Mouse (Mus musculus) olfactory bulb, adult 2 months (tissue): Measurements from ENCODE around the gene Gpa33. TPM values are rescaled to one million over a fixed set of nuclear protein-coding genes. Genes with fewer than 3 reads are reported as not detected.

Source experiments
- H3K27ac ChIP-seq: fragments of 200-500 bp; 2 replicates; pipeline ENCODE4 v1.5.1; 2012; ENCODE audit warnings: low read depth, low read length; ENCODE audit not compliant: insufficient read depth
- H3K4me1 ChIP-seq: fragments of 200-500 bp; 2 replicates; pipeline ENCODE4 v1.6.1; 2012; ENCODE audit warnings: low read length; ENCODE audit not compliant: control insufficient read depth, insufficient read depth
- H3K4me3 ChIP-seq: fragments of 200-500 bp; 2 replicates; pipeline ENCODE4 v1.5.1; 2012; ENCODE audit warnings: mild to moderate bottlenecking, low read depth, low read length, moderate library complexity; ENCODE audit not compliant: insufficient read depth
- CTCF ChIP-seq: fragments of 200-500 bp; IDR thresholded peaks from 2 replicates; pipeline ENCODE4 v1.5.1; 2012; ENCODE audit warnings: low read depth, mild to moderate bottlenecking, low read length, moderate library complexity; ENCODE audit not compliant: insufficient read depth
- POLR2A ChIP-seq: fragments of 200-500 bp; IDR thresholded peaks from 2 replicates; pipeline ENCODE4 v1.6.1; 2012; ENCODE audit warnings: mild to moderate bottlenecking, low read depth, low read length, moderate library complexity; ENCODE audit not compliant: insufficient read depth
- WGBS: fragments of 180-500 bp; shearing (Covaris S2); methylation state at CpG from one replicate; pipeline ENCODE4 v1.1.7; 2018; 5-methylcytosine and 5-hydroxymethylcytosine counted together
- polyA plus RNA-seq: library from polyadenylated mRNA; stranded (reverse); fragments of >200 nt; gene quantifications from 2 replicates; pipeline ENCODE4 v1.2.4, GENCODE M21; 2012; ENCODE audit warnings: low replicate concordance; ENCODE audit not compliant: missing spikeins, insufficient read depth, insufficient read length

Gpa33 gene
- polyA plus RNA-seq, 1 experiment: not detected

DNA sequence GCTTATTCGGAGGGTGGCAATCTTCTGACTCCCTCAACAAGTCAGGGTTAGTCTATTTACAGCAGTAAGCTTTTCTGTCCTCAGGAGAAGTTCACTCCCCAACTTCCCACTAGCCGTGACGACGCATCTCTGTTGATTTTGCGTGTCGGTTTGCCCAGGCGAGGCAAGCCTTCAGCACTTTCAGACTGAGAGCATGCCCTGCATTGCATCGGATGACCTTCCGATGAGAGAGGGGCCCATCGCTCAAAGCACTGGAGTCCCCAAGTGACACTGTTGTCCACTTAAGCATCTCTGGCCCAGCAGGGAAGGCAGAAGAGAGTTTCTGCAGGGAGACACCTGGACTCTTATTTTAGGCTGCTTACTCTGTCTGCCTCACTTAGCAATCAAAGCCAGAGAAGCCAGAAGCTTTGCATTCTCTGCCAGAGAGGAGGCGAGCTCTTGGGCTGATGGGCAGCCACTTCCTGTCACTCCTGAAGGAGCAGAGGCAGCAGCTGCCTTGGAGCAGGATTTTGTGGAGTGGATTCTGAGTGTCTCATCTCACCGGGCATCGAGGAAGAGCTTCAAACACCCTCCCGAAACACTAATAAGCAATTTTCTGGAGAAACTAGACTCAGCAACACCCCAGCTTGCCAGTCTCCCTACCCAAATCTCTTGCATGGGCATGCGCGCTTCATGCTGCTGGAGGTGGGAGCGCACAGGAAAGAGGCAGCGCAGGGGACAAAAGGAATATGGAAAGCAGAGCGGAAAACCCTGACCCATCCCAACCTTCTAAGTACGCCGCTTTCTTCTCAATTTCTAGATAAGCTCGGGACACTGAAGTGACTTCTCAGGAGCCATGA is 54.6 kb downstream of the Gpa33 start:
- no peak overlapping the region for H3K27ac ChIP-seq
- whole genome bisulfite sequencing: 81% methylated on average over 22 of the region's 22 CpGs
- peaks cover 6% of the 10 kb centered on the region for H3K4me1 ChIP-seq
- H3K4me3 ChIP-seq: no peak overlapping the region
- TF ChIP-seq CTCF: no peak
- TF ChIP-seq POLR2A: no peak

DNA sequence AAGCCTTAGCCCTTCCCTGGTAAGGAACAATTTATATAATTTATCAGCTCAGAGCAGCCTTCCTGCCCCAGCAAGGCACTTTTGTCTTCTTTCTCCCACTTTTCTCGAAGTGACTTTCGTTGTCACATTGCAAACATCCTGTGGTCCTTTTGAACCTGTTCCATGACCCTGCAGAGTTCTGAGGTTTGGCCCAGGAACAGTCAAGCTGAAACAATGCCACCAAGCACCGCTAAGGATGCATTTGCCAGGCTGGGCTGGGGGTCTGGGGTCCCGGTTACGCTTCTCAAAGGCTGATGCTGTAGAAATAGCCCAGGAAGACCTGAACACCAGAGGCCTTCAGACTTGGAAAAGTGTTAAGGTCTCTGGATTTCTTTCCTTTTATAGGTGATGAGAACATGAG is 55.3 kb downstream of the Gpa33 start:
- H3K4me3 ChIP-seq: no peak overlapping the region
- H3K4me1 ChIP-seq: peaks cover 6% of the 10 kb centered on the region
- H3K27ac ChIP-seq: no peak overlapping the region
- TF ChIP-seq POLR2A (no peak), CTCF (no peak)
- WGBS: 79% methylated on average over 5 of the region's 5 CpGs

DNA sequence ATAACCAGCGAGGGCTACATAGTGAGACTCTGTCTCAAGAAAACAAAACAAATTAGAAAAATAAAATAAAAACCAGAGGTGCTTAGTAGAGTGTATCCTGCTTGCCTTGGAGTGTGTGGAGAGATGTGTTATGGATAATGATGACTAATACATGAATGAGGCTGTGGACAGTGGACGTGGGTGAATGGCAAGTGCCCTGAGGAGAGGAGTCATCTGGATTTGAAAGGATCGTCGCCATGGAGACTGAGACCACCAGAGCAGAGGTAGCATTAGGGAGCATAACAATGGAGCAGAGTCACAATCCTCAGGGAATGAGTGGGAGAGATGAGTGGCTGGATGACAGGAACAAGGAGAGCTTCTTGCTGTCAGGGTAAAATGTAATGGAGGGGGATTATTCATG is 59.8 kb downstream of the Gpa33 start:
- WGBS: 87% methylated on average over 4 of the region's 4 CpGs
- TF ChIP-seq POLR2A (no peak), CTCF (no peak)
- H3K4me3 ChIP-seq: no peak overlapping the region
- no peak overlapping the region for H3K27ac ChIP-seq
- H3K4me1 ChIP-seq: 0 out of 2 replicates have a peak, but pooled peaks cover under 1% of the 10 kb centered on the region

DNA sequence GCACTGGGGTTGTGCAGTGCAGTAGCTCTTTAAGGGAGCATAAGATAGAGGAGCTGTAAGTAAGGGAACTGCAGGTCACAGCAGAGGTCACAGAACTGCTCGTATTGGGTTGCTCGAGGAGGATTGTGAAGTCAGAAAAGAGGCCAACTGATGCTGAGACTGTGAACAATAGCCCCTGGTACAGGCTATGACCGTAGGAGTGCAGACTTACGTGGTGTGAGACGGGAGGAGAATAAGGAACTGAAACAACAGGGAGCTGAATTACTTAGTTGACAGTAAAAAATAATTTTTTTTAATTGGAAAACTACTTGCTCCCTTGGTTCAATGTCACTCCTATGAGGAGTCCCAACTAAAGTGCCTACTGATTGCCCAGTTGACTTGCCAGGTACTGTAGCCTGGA is 74.1 kb downstream of the Gpa33 start:
- no peak overlapping the region for H3K27ac ChIP-seq

DNA sequence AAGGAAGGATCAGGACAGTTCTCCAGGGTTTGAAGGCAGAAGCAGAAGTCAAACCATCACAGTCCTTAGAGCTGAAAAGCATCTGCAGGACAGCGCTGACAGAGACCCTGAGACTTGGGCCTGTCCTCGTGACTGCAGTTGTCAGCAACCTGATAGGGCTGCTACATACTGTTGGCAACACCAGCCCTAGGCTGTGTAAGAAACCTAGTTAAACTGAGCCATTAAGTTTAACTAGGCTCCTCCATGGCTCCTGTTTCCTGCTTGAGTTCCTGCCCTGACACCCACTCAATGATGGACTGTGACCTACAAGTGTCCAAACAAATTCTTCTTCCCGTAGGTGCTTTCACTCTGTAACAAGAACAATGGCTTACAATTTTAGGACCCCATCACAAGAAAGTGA is 75.1 kb downstream of the Gpa33 start:
- Histone ChIP-seq H3K27ac (no peak overlapping the region), H3K4me3 (no peak overlapping the region), H3K4me1 (no peaks in the 10 kb centered on the region)
- TF ChIP-seq CTCF (no peak), POLR2A (no peak)
- WGBS: 90% methylated on average over 3 of the region's 3 CpGs

More for the DNA sequence above, 74.1 kb downstream of the Gpa33 start:
- TF ChIP-seq POLR2A (no peak), CTCF (no peak)
- no peak overlapping the region for H3K4me3 ChIP-seq
- 68% methylated on average over 5 of the region's 5 CpGs for WGBS
- H3K4me1 ChIP-seq: no peaks in the 10 kb centered on the region

DNA sequence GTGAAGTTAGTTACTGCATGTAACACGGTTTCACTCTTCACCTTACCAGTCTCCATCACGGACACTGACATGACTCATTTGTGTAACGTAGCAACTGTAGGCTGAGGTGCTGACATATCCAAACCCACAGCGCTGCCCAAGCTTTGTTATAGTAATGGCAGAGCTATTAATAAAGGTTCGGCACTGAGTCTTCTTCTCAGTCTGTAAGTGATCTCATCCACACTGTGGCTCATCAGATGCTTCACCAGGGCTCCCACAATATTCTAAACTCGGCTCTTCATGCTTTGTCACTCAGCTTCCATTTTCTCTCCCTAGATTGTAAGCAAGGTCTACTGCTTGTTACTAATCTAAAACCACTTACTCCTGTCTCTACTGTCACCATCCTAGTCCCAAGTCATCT is 79.3 kb downstream of the Gpa33 start:
- no peak overlapping the region for H3K4me3 ChIP-seq
- H3K27ac ChIP-seq: no peak overlapping the region
- TF ChIP-seq POLR2A: no peak
- 47% methylated on average over 6 of the region's 6 CpGs for WGBS
- no peaks in the 10 kb centered on the region for H3K4me1 ChIP-seq

DNA sequence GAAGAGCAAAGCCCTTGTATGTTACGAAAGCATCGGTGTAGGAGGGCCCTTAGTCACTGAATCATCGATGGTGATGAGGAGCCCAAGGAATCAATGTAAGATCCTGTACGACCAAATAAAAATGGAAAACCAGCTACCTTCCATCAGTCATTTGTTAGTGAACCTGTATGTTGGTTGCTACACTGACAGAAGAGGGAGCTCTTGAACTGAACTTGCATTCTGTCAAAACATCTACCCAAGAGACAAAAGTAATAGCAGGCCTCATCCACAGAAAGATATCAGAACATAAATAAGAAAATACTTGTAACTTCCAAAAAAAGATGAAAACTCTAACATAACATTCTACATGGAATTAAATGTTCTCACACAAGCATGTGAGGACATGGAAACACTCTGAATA is 84.1 kb downstream of the Gpa33 start:
- TF ChIP-seq POLR2A (no peak), CTCF (no peak)
- Histone ChIP-seq H3K4me1 (no peaks in the 10 kb centered on the region), H3K27ac (no peak overlapping the region), H3K4me3 (no peak overlapping the region)
- WGBS: 67% methylated on average over 4 of the region's 4 CpGs

Other genes starting within 250 kb of the Gpa33 start
- gene Pou2f1, start 127.6 kb upstream of the Gpa33 start, polyA plus RNA-seq: 81.5 TPM in 1 of 2 replicates, not detected in the other
- gene Dusp27, start 2.3 kb upstream of the Gpa33 start, polyA plus RNA-seq: not detected in 2 replicates
- not detected in 2 replicates for gene Mael, start 108.5 kb downstream of the Gpa33 start, polyA plus RNA-seq
- gene Ildr2, start 123.9 kb downstream of the Gpa33 start, polyA plus RNA-seq: 36.7 and 55.3 TPM in 2 replicates
- gene Tada1, start 248.9 kb downstream of the Gpa33 start, polyA plus RNA-seq: not detected in 2 replicates